Mouse (Mus musculus) macrophage (primary cell): ENCODE results near the gene Ywhab. TPM values are rescaled to one million over a fixed set of nuclear protein-coding genes. Genes with fewer than 3 reads are reported as not detected.

ENCODE experiments used
- H3K27ac ChIP-seq: fragments of 350-480 bp; formaldehyde crosslinking; 2 replicates; pipeline ENCODE4 v1.9.0; 2021
- H3K36me3 ChIP-seq: fragments of 350-480 bp; formaldehyde crosslinking; 2 replicates; pipeline ENCODE4 v1.9.0; 2021; ENCODE audit errors: inconsistent target
- H3K4me3 ChIP-seq: fragments of 350-480 bp; formaldehyde crosslinking; 2 replicates; pipeline ENCODE4 v1.9.0; 2021; ENCODE audit errors: inconsistent target
- H3K79me2 ChIP-seq: fragments of 350-480 bp; formaldehyde crosslinking; 2 replicates; pipeline ENCODE4 v1.9.0; 2021; ENCODE audit errors: inconsistent target
- WGBS: methylation state at CpG from one replicate; pipeline ENCODE4 v1.1.7; 2026; ENCODE audit warnings: inconsistent platforms; ENCODE audit not compliant: missing documents; 5-methylcytosine and 5-hydroxymethylcytosine counted together
- polyA plus RNA-seq: library from polyadenylated mRNA; stranded (reverse); fragments of 250-400 nt; gene quantifications from 3 replicates; pipeline ENCODE4 v1.2.4, GENCODE M21; 2018; ENCODE audit warnings: inconsistent platforms
- total RNA-seq, 78 experiments: library from RNA; depleted of rRNA; stranded (reverse); fragments of 250-400 nt; gene quantifications; 1 replicate in 9 of 78; 2 replicates in 24 of 78; 3 replicates in 43 of 78; 4 replicates in 2 of 78; pipeline ENCODE4 v1.2.4; 2018; ENCODE audit warnings: inconsistent platforms in 56 of 78

Gene Ywhab
- total RNA-seq (2018; cell fraction: chromatin; rRNA removed) = 10 to 100 TPM; 19.1 to 44.6 (median 27.2) TPM
- 100 to 1,000 TPM; 154 to 192 (median 177) TPM for total RNA-seq (2018; cell fraction: cytosol; rRNA removed)
- 100 to 1,000 TPM in 1 of 26 experiments, 10 to 100 TPM in 25; 41.5 to 124 (median 70.1) TPM for total RNA-seq (2018; cell fraction: nucleus; rRNA removed)
- 157 to 226 TPM (median 174 TPM) in 3 replicates for polyA plus RNA-seq

DNA sequence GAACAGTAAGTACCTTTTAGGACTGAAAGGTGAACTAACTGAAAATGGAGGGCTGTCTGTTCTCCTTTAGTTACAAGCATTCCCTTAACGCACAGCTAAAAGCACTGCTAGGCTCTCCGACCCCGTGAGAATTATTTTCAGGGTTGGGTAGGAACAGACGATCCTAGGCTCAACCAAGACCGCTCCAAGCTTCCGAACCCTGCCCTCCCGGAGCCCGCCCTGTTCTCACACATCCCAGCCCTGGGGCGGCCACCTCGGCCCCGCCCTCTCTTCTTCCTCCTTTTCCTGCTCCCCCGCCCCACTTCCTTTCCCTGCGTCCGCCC, at the start of gene Ywhab:
TSS of gene Ywhab (plus strand) at position 307 of the 323 bp plus-strand sequence.
- Histone ChIP-seq H3K79me2 (peaks cover 42% of the 10 kb centered on the region), H3K36me3 (0 out of 2 replicates have a peak, but pooled peaks cover 7% of the 10 kb centered on the region), H3K4me3 (peak within 1 kb of the TSS; percentile 91), H3K27ac (peak within 1 kb of the TSS; percentile 65)
- WGBS = 0% methylated on average over 6 of the region's 14 CpGs

- WGBS = 85% methylated on average over 15 of the region's 15 CpGs
- H3K4me3 ChIP-seq = no peak overlapping the region
- no peaks in the 10 kb centered on the region for H3K36me3 ChIP-seq
- H3K79me2 ChIP-seq = no peaks in the 10 kb centered on the region
- no peak overlapping the region for H3K27ac ChIP-seq
Measured at GRCm38 (mm10) chr2:163946221-163946620, 48.5 kb upstream of the Ywhab start.

- WGBS = 83% methylated on average over 7 of the region's 7 CpGs
- no peak overlapping the region for H3K27ac ChIP-seq
- no peaks in the 10 kb centered on the region for H3K36me3 ChIP-seq
- no peak overlapping the region for H3K4me3 ChIP-seq
- no peaks in the 10 kb centered on the region for H3K79me2 ChIP-seq
Measured at GRCm38 (mm10) chr2:163947976-163948375, 46.8 kb upstream of the Ywhab start.

DNA sequence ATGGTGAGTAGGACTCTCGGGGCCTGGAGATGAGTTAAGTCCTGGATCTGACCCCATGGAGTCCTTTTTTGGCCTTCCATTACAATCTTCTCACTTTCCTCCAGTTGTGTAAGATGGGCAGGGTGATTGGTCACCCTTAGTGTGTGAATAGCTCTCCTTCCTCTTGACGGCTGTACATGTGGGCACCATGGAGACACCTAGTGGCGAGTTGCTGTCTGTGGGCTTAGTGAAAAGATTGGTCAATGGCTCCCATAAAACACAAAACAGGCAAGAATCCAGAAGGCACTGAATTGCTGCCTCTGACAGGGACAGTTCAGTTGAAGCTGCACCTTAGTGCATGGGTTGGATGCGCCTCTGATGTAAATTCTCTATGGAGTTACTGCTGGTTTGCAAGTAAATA, 43.0 kb upstream of the Ywhab start:
- WGBS = 18% methylated on average over 4 of the region's 4 CpGs
- Histone ChIP-seq H3K27ac (no peak overlapping the region), H3K36me3 (no peaks in the 10 kb centered on the region), H3K4me3 (no peak overlapping the region), H3K79me2 (no peaks in the 10 kb centered on the region)

DNA sequence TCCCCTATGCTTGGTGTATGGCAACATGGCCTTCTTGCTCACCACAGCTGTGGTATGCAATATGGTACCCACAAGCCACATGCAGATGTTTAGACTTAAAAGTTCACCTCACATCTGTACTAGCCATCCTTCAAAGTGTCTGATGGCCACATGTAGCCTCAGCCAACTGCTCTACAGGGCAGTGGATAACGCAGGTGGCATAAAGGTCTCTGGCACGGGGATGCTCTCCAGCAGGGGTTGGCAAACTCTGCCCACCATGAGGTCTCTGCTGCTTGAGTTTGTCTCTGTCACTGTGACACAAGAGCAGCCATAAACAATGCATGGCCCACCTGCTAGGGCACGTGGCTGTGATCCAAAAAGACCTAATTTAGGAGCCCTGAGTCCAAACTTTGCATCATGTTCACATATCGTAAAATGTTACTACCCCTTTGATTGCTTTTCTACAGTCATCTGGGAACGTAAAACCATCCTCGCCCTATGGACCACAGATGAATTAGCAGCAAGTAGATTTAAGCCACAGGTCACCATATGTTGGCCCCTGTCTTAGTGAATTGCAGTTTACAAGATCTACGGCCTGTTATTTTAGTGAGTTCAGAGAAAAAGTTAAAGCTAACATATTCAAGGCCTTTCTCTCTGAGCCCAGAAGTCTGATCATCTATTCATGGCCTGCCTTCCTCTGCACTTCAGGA, 41.0 kb upstream of the Ywhab start:
- Histone ChIP-seq H3K36me3 (no peaks in the 10 kb centered on the region), H3K4me3 (no peak overlapping the region), H3K79me2 (no peaks in the 10 kb centered on the region), H3K27ac (no peak overlapping the region)
- WGBS = 87% methylated on average over 7 of the region's 7 CpGs

DNA sequence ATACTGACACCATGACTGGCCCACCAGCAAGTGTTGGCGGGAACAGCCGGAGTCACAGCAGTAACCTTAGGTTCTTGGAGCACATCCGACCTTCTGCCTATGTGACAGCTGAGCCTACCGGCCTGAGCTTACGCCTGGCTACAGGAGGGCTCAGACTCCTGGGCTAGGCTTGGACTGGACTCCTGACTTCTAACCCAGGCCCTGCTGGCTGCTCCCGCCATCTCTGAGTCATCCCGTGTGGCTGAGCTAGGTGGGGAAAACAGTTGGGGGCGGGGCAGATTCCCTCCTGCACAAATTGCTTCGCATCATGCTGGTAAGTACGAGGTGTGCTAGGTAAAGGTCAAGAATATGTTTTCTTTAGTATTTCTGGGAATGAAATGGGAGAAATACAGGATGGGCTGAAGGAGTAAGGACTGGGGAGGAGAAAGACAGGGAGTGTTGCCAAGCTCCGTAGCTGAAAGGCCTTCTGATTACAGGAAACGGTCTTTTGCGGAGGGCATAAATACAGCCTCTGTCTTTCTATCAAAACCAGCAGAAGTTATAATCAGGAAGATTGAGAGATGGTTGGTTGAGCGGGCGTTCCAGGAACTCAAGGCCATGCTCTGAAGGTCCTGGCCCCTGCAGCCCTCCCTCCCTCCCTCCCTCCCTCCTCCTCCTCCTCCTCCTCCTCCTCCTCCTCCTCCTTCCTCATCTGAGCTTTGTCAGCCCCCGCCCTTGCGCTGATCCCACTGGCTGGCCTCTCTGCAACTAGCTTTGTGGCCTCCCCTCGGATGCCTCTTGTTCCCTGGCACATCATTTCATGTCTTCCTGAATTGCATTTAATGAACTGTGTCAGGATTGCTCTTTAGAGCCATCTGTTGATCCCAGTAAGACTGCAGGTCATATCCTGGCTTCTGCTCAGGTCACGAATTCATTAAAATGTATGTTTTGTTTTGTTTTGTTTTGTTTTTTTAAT, 29.9 kb upstream of the Ywhab start:
- H3K27ac ChIP-seq = no peak overlapping the region
- no peak overlapping the region for H3K4me3 ChIP-seq
- no peaks in the 10 kb centered on the region for H3K36me3 ChIP-seq
- WGBS = 79% methylated on average over 16 of the region's 19 CpGs
- H3K79me2 ChIP-seq = no peaks in the 10 kb centered on the region

DNA sequence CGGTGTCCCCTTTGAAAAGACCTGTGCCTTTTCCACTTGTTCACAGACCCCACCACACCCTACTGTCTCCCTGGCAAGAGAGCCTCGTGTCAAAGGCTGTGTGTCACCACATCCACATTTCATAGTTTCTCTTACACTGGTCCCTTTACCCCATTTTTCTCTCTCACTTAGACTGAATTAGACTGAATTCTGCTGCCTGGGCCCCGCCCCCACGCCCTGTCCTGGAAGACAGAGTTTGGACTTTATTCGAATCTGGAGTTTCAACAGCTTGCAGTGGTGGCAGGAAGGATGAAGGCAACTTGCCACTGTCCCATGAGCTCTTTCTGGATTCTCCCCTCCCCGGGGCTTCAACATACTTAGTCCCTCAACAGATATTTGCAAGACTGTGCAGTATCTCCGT, 29.1 kb upstream of the Ywhab start:
- no peak overlapping the region for H3K27ac ChIP-seq
- 75% methylated on average over 7 of the region's 7 CpGs for WGBS
- H3K4me3 ChIP-seq = no peak overlapping the region
- H3K36me3 ChIP-seq = no peaks in the 10 kb centered on the region
- H3K79me2 ChIP-seq = no peaks in the 10 kb centered on the region

GRCm38 (mm10) chr2:163968581-163968980, 26.2 kb upstream of the Ywhab start:
- H3K4me3 ChIP-seq = no peak overlapping the region
- WGBS = 12% methylated on average over 5 of the region's 5 CpGs
- H3K27ac ChIP-seq = no peak overlapping the region

DNA sequence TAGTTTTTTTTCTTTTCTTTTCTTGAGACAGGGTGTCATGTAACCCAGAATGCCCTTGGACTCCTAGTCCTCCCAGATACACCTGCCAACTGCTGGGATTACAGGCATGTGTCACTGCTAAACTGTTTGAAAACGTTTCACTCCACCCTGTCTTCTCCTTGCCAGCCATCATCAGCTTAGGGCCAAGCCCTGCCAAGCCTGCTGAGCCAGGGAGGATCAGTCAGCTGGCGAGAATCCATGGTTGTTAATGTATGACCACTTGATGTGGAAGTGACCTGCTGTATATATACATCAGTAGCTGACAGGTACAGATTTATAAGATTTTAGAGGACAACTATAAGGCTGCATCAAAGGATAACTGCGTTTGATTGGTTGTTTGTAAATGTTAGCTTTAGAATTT, 24.4 kb upstream of the Ywhab start:
- no peaks in the 10 kb centered on the region for H3K36me3 ChIP-seq
- no peak overlapping the region for H3K27ac ChIP-seq
- H3K4me3 ChIP-seq = no peak overlapping the region
- no peaks in the 10 kb centered on the region for H3K79me2 ChIP-seq
- WGBS = 65% methylated on average over 3 of the region's 3 CpGs

More at GRCm38 (mm10) chr2:163968581-163968980, 26.2 kb upstream of the Ywhab start:
- Histone ChIP-seq H3K79me2 (no peaks in the 10 kb centered on the region), H3K36me3 (no peaks in the 10 kb centered on the region)

GRCm38 (mm10) chr2:163974056-163974455, 20.7 kb upstream of the Ywhab start:
- WGBS = 93% methylated on average over 2 of the region's 2 CpGs
- Histone ChIP-seq H3K4me3 (no peak overlapping the region), H3K27ac (no peak overlapping the region)

GRCm38 (mm10) chr2:163976448-163976847, 18.3 kb upstream of the Ywhab start:
- no peaks in the 10 kb centered on the region for H3K36me3 ChIP-seq
- no peaks in the 10 kb centered on the region for H3K79me2 ChIP-seq
- no peak overlapping the region for H3K4me3 ChIP-seq
- WGBS = 92% methylated on average over 6 of the region's 7 CpGs
- H3K27ac ChIP-seq = no peak overlapping the region

More at GRCm38 (mm10) chr2:163974056-163974455, 20.7 kb upstream of the Ywhab start:
- Histone ChIP-seq H3K36me3 (no peaks in the 10 kb centered on the region), H3K79me2 (no peaks in the 10 kb centered on the region)

GRCm38 (mm10) chr2:163987233-163987632, 7.5 kb upstream of the Ywhab start:
- no peak overlapping the region for H3K4me3 ChIP-seq
- no peaks in the 10 kb centered on the region for H3K79me2 ChIP-seq
- 69% methylated on average over 8 of the region's 8 CpGs for WGBS
- H3K27ac ChIP-seq = no peak overlapping the region
- no peaks in the 10 kb centered on the region for H3K36me3 ChIP-seq

- 96% methylated on average over 2 of the region's 2 CpGs for WGBS
- H3K4me3 ChIP-seq = no peak overlapping the region
- H3K79me2 ChIP-seq = peaks cover 25% of the 10 kb centered on the region
- H3K27ac ChIP-seq = no peak overlapping the region
- 0 out of 2 replicates have a peak, but pooled peaks cover 2% of the 10 kb centered on the region for H3K36me3 ChIP-seq
Measured at GRCm38 (mm10) chr2:163992871-163993270, 1.9 kb upstream of the Ywhab start.

- Histone ChIP-seq H3K36me3 (0 out of 2 replicates have a peak, but pooled peaks cover 7% of the 10 kb centered on the region), H3K79me2 (peaks cover 48% of the 10 kb centered on the region), H3K27ac (peak overlapping the region; percentile 65), H3K4me3 (peak overlapping the region; percentile 91)
- 2% methylated on average over 74 of the region's 79 CpGs for WGBS
Measured at GRCm38 (mm10) chr2:163994977-163995862, 460 bp downstream of the Ywhab start.
